Mouse (Mus musculus): Measurements from ENCODE around the gene Catsperd. TPM values are rescaled to one million over a fixed set of nuclear protein-coding genes. Genes with fewer than 3 reads are reported as not detected.
"Not testable (repeated sequence)": the region's sequence is repeated elsewhere in the genome, so short reads cannot be mapped to it uniquely, and the experiment has no call there.

Catsperd gene
- polyA plus RNA-seq, 2 experiments from 2014 or later = 2.6 to 3.5 TPM

DNA sequence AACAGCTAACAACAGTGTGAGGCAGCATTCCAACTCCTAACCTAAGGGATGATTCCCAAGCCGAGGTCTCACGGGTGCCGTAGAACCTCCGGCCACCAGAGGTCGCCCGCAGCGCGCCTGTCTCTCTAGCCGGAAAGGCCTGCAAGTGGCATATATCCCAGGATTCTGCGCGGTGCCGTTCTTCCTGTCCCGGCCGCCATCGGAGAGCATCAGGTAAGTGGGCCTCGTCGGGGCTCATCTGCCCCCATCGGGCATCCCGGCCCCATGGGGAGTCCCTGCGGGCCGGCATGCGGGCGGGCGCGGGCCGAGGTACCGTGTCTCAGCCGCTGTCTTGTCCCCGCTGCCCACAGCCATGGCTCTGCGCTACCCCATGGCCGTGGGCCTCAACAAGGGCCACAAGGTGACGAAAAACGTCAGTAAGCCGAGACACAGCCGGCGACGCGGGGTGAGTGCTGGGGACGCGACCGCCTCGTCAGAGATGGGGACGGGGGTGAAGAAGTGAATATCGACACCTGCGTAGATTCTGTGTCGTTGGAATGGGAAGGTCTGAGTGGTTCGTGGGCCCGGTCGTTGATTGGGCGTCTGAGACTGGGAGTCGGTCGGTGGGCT lies 14.6 kb upstream of the Catsperd start, which contains the start of gene Rpl36:
TSS of gene Rpl36 (plus strand) at position 181 of the 609 bp plus-strand sequence.
- ATAC-seq = peak; percentile 74

GRCm38 (mm10) chr17:56613893-56614292 lies 14.1 kb upstream of the Catsperd start:
- not testable (repeated sequence) for ATAC-seq

- ATAC-seq = no peak
Observed at GRCm38 (mm10) chr17:56614391-56615135, 13.4 kb upstream of the Catsperd start.

- no peak for ATAC-seq
Observed at GRCm38 (mm10) chr17:56615136-56615784, 12.7 kb upstream of the Catsperd start.

GRCm38 (mm10) chr17:56615792-56616191 lies 12.2 kb upstream of the Catsperd start:
- ATAC-seq = no peak

GRCm38 (mm10) chr17:56616725-56617124 lies 11.2 kb upstream of the Catsperd start:
- ATAC-seq = no peak

DNA sequence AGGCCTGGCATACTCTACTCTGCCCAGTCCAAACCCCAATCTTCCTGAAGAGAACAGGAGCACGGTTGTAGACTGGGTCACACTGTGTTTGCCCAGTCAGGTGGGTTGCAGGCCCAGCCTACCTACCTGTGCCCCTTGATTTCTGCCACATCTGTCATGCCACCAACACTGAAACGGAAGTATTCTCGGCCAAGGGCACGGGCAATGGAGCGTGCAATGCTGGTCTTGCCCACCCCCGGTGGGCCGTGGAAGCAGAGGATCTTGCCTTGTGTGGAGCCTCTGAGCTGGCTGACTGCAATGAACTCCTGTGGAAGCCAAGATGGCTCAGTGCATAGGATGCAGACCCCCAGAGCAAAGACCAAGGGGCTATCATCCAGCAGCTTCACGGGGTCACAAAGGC lies 10.3 kb upstream of the Catsperd start:
- no peak for ATAC-seq

GRCm38 (mm10) chr17:56625495-56625894 lies 2.4 kb upstream of the Catsperd start:
- ATAC-seq = no peak

DNA sequence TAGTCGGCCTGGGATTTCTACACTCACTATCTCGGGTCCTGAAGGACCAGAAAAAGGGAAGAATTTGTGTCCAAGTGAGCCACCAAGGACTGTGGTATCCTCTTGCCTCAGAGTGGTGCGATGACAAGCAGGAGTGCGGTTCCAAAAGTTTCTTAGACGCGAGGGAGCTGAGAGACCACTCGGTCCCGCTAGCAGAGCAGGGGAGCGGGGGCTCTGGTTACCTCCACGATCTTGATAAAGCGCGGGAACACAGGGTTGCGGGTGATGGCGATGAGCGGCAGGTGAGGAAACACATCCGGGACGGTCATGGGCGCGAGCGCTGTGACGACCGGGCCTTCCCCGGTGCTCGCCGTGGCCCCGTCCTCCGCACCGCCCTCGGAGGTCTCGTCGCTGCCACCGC lies 1.7 kb upstream of the Catsperd start:
- ATAC-seq = peak; percentile 21

- ATAC-seq = peak; percentile 94
Observed at GRCm38 (mm10) chr17:56626754-56627470, 1.0 kb upstream of the Catsperd start, which contains the start of gene Lonp1. Gene Lonp1, minus strand, starts transcription at chr17:56626887.

DNA sequence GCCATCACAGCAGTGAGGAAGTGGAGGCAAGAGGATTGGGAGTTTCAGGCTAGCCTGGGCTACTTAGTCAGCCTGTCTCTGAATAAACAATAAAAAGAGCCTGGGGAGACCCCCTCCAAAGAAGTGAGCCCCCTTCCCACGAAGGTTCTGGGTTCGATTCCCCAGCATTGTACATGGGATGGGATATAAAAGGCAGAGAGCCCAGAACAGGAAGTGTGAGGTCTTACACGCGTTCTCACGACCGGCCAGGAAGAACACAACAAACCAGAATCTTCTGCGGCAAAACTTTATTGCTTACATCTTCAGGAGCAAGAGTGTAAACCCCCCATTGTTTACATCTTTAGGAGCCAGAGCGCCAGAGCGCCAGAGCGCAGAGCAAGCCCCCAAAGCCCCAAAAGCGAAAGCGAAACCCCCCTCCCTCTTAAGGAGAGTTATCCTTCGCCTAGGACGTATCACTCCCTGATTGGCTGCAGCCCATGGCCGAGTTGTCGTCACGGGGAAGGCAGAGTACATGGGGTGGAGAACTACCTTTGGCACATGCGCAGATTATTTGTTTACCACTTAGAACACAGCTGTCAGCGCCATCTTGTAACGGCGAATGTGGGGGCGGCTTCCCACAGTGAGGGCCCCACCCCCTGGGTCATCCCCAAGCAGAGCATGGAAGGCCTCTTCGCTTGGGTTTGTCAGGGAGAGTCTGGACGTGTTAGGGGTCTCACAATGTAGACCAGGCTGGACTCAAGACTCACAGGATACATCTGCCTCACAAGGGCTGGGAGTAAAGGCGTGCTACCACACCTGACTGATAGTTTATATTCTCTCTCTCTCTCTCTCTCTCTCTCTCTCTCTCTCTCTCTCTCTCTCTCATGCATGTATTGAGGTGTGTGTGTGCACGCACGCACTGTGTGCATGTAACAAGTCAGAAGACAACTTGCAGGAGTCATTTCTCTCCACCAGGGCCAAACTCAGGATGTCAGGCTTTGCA lies 2.1 kb downstream of the Catsperd start:
- ATAC-seq = not testable (repeated sequence)

GRCm38 (mm10) chr17:56631807-56632206 lies 3.9 kb downstream of the Catsperd start:
- no peak for ATAC-seq

DNA sequence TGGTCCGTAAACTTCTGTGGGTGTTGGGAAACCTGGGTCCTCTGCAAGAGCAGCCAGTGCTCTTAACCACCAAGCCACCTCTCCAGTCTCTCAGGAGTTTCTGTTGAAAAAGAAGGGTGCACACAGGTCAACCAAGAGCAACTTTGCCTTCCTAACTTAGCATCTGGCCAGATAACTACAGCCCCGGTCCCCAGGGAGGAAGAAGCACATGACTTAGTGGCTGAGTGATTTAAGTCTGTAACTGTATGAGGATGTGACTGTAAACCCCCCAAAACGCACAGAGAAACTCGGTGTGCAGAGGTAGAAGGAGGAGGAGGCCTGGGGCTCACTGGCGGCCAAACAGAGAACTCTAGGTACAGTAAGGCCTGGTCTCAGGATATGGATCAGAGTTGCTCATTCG lies 6.1 kb downstream of the Catsperd start:
- no peak for ATAC-seq

- no peak for ATAC-seq
Observed at GRCm38 (mm10) chr17:56643237-56643636, 15.3 kb downstream of the Catsperd start.

DNA sequence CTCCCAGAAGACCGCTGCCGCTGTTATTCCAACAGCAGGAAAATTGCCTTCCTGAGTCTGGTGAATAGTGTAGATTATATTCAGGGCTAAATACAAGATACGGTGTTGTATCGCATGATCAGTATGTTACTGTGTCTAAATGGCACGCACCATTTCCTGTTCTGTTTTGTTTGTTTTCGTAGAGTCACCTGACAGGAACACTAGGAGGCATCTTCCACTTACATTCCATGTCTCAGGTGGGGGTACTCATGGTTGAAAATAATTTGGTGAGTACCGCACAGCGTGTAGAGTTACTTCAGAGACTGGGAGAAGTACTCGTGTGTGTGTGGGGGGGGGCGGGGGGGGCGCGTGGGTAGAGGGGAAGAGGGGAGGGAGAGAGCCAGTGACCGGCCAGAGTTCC lies 19.6 kb downstream of the Catsperd start:
- ATAC-seq = no peak

DNA sequence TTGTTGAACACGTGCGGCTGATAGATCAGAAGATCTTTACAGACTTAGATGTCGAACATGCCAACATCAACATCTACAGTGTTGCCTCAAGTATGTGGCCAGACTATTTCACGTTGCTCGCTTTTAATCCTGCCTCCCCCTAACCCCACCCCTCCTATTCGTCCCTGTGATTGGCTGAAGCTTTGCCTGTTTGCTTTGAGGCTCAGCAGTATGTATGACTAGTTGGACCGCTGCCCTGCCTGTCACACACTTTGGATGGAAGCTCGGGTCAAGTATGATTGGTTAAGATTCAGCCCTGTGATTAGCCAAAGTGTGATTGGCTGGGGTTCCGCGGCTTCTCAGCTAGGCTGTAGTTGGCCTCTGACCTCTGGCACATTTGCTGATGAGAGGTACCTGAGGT lies 23.9 kb downstream of the Catsperd start:
- no peak for ATAC-seq

- ATAC-seq = no peak
Observed at GRCm38 (mm10) chr17:56654771-56655170, 26.8 kb downstream of the Catsperd start.

GRCm38 (mm10) chr17:56655311-56655710 lies 27.4 kb downstream of the Catsperd start:
- ATAC-seq = no peak

DNA sequence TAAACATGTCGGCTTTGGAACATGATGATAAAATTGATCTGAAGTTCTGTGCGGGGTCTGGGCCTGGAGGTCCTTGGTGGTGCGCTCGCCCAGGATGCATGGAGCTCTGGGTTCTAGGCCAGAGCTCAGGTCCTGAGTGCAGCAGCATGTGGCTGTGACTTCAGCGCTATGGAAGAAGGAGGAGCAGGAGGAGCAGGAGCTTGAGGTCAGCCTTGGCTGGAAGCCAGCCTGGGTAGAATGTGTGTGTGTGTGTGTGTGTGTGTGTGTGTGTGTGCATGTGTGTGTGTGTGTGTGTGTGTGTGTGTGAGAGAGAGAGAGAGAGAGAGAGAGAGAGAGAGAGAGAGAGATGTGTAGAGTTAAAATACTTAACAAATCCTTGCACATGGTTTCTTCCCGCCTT lies 28.2 kb downstream of the Catsperd start:
- no peak for ATAC-seq

- no peak for ATAC-seq
Observed at GRCm38 (mm10) chr17:56663659-56664058, 35.7 kb downstream of the Catsperd start.

- no peak for ATAC-seq
Observed at GRCm38 (mm10) chr17:56664333-56664732, 36.4 kb downstream of the Catsperd start.

- ATAC-seq = no peak
Observed at GRCm38 (mm10) chr17:56666384-56666783, 38.4 kb downstream of the Catsperd start.

Data from CD4-positive, CD25-positive, alpha-beta regulatory T cell, adult 4 months (primary cell).